Mouse (Mus musculus) kidney, adult 2 months (tissue): ENCODE measurements at regions not wholly inside any gene's neighbourhood (a gene's known extent, or its start where the extent isn't known, plus 50 kb on each side); places are given as distances from the start of the nearest gene placed in this dataset.

Experiments used
- CTCF ChIP-seq: fragments of 200-500 bp; conservative IDR thresholded peaks from 2 replicates; pipeline ENCODE4 v1.5.1; 2011; ENCODE audit warnings: low read depth, mild to moderate bottlenecking, control low read depth, low read length, moderate library complexity, mixed read lengths; ENCODE audit not compliant: insufficient read depth, insufficient read length
- POLR2A ChIP-seq: fragments of 200-500 bp; IDR thresholded peaks from one replicate; pipeline ENCODE4 v1.6.1; 2011; ENCODE audit warnings: low read depth, low read length, control low read depth

DNA sequence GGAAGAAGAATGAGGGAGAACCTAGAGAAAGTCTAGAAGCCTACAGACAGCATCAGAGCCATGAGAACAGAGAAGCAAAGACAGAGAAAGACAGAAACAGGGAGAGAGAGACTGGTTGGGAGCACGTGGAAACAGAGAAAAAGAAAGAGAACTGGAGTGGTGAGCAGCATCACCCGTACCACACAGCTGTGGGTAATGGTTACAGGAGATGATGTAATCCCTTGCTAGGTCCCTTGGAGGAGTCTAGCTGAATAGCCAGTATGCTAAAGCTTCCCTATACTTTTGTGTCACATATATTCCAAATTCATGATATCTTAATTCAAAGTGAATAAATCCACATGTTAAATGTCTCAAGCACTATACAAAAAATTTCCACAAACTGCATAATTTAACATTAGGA lies 284.0 kb downstream of the 4930544G11Rik start:
- TF ChIP-seq POLR2A (no peak), CTCF (no peak)
